Mouse (Mus musculus) lung, postnatal 0 days (tissue): Measurements from ENCODE around the gene Anxa11.
"Not testable (repeated sequence)": the region's sequence is repeated elsewhere in the genome, so short reads cannot be mapped to it uniquely, and the experiment has no call there.

Experiments
- CTCF ChIP-seq: IDR thresholded peaks from 2 replicates; pipeline ENCODE4 v1.5.1; 2016; ENCODE audit warnings: antibody characterized with exemption, mild to moderate bottlenecking
- EP300 ChIP-seq: IDR thresholded peaks from 2 replicates; pipeline ENCODE4 v1.6.1; 2016; ENCODE audit warnings: antibody characterized with exemption, mild to moderate bottlenecking, control low read depth

GRCm38 (mm10) chr14:25926814-25927561, 85.0 kb downstream of the Anxa11 start:
- TF ChIP-seq EP300, CTCF: not testable (repeated sequence)
